Mouse (Mus musculus) CH12.LX (cell line): ENCODE results near the gene Fbxl21.

Source experiments
- CTCF ChIP-seq, 2 experiments: IDR thresholded peaks in 1 of 2; conservative IDR thresholded peaks in 1 of 2; 2 replicates each; pipeline ENCODE4 v1.5.1; 2011 to 2012; ENCODE audit warnings: low read depth in 2 of 2, low read length in 2 of 2, improper control_type of control experiment in 1 of 2, inconsistent platforms in 1 of 2, mild to moderate bottlenecking in 1 of 2, moderate library complexity in 1 of 2
- IRF4 ChIP-seq: IDR thresholded peaks from 2 replicates; pipeline ENCODE4 v1.6.1; 2014; ENCODE audit warnings: low read depth, mild to moderate bottlenecking, inconsistent platforms, low read length, improper control_type of control experiment
- MAFK ChIP-seq: IDR thresholded peaks from 2 replicates; pipeline ENCODE4 v1.6.1; 2011; ENCODE audit warnings: low read length, improper control_type of control experiment; ENCODE audit not compliant: insufficient replicate concordance
- PAX5 ChIP-seq: IDR thresholded peaks from 2 replicates; pipeline ENCODE4 v1.6.1; 2012; ENCODE audit warnings: low read length, inconsistent platforms, mixed read lengths
- POLR2A ChIP-seq: IDR thresholded peaks from 2 replicates; pipeline ENCODE4 v1.6.1; 2011; ENCODE audit warnings: low read depth, mild to moderate bottlenecking, improper control_type of control experiment, low read length
- RAD21 ChIP-seq: IDR thresholded peaks from 2 replicates; pipeline ENCODE4 v1.6.1; 2011; ENCODE audit warnings: low read depth, mild to moderate bottlenecking, low read length, improper control_type of control experiment, moderate library complexity
- RCOR1 ChIP-seq: conservative IDR thresholded peaks from 2 replicates; pipeline ENCODE4 v1.6.1; 2012; ENCODE audit warnings: low read depth, mild to moderate bottlenecking, inconsistent platforms, low read length, improper control_type of control experiment
- ZNF384 ChIP-seq: IDR thresholded peaks from 2 replicates; pipeline ENCODE4 v1.6.1; 2012; ENCODE audit warnings: low read depth, low read length, improper control_type of control experiment, inconsistent platforms

GRCm38 (mm10) chr13:56581961-56582434 lies 59.7 kb downstream of the Fbxl21 start:
- no peak for TF ChIP-seq IRF4
- TF ChIP-seq ZNF384: no peak
- TF ChIP-seq RAD21: no peak
- no peak for TF ChIP-seq PAX5
- no peak for TF ChIP-seq POLR2A
- TF ChIP-seq MAFK: no peak
- no peak for TF ChIP-seq RCOR1
- TF ChIP-seq CTCF (conservative IDR thresholded peaks at IDR 0.05 in 1 of 2, IDR thresholded peaks at IDR 0.05 in 1 of 2; ENCODE audit: low read depth in 2 of 2, low read length in 2 of 2): no peak
